Mouse (Mus musculus): ENCODE results near the gene Nptx2.

DNA sequence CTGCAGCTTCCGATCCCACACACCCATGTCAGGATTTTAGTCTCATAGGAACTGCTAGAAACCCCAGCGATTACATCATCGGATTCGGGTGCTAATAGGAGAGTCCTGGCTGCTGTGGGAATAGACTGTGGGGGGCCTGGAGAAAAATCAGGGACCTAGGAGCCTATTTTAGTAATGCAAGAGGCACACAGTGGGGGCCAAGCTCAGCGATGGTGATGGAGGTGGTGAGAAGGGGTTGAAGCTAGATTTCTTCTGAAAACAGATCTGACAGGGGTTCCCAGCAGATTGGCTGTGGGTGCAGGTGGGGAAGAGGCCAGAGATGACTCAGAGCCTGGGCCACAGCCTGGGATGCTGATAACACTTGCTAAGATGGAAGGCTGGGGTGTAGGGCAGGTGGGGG is 39.4 kb downstream of the Nptx2 start:
- no peak for TF ChIP-seq CTCF (IDR thresholded peaks at IDR 0.05; ENCODE audit: low read depth, low read length)
- no peak for TF ChIP-seq GATA1 (IDR thresholded peaks at IDR 0.05; ENCODE audit: borderline replicate concordance, low read length)
- TF ChIP-seq POLR2AphosphoS5 (IDR thresholded peaks at IDR 0.05; ENCODE audit: insufficient replicate concordance, low read depth, low read length): no peak
- TF ChIP-seq TAL1 (conservative IDR thresholded peaks at IDR 0.05; ENCODE audit: low read depth, low read length): no peak
